Mouse (Mus musculus): ENCODE measurements around the gene Tbcel.

Tbcel gene

GRCm38 (mm10) chr9:42484667-42485066 is 22.9 kb downstream of the Tbcel start:
- no peak for DNase-seq (ENCODE audit: extremely low spot score)

DNA sequence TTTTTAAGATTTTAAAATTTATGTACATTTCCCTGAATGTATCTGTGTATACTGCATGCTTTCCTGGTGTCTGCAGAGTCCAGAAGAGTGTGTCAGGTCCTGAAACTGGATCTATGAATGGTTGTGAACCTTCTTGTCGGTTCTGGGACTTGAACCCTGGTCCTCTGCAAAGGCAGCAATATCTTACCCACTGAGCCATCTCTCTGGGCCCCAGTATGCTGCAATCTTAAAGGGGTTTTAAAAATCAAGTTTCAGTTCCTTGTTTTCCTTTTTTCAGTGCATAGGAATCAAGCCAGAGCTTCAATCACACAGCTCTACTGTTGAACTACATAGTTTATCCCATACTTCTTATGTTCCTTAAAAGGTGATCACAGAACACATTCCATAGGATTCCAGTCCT is 24.7 kb downstream of the Tbcel start:
- DNase-seq (ENCODE audit: extremely low spot score), result no peak

DNA sequence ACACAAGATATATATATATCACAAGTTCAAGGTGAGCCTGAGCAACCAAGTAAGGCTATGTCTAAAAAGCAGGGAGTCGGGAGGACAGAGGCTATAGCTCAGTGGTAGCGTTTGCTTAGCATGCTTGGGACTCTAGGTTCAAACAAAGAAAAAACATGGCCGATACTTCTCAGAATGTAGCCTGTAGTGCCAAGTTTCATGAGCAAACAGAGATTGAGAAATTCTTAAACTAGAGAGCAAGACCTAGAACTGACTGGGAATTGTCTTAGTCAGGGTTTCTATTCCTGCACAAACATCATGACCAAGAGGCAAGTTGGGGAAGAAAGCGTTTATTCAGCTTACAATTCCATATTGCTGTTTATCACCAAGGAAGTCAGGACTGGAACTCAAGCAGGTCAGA is 31.4 kb downstream of the Tbcel start:
- DNase-seq (ENCODE audit: extremely low spot score), result no peak

DNA sequence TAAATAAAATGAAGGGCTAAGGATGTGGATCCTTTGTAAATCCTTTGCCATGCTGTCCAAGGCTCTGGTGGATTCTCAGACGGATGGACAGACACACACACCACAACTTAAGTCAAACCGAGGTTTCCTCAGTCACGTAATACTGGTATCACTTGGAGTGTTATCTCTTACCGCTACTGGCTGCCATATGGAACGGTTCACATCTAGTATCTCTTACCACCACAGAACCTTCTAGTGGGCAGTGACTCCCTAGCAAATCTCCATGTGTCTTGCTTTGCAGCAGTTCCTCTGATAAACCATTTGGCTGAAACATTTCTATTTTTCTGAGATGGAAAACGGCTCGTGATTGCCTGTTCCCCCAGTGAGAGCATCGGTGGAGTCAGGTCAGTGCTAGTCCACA is 33.4 kb downstream of the Tbcel start:
- no peak for DNase-seq (ENCODE audit: extremely low spot score)

- peak; percentile 93 for DNase-seq (ENCODE audit: extremely low spot score)
Measured at GRCm38 (mm10) chr9:42471921-42472747, 35.5 kb downstream of the Tbcel start.

GRCm38 (mm10) chr9:42471214-42471613 is 36.4 kb downstream of the Tbcel start:
- DNase-seq (ENCODE audit: extremely low spot score), result peak; percentile 1

GRCm38 (mm10) chr9:42469323-42469722 is 38.3 kb downstream of the Tbcel start:
- DNase-seq (ENCODE audit: extremely low spot score), result no peak

GRCm38 (mm10) chr9:42468360-42468759 is 39.2 kb downstream of the Tbcel start:
- DNase-seq (ENCODE audit: extremely low spot score), result no peak

- no peak for DNase-seq (ENCODE audit: extremely low spot score)
Measured at GRCm38 (mm10) chr9:42467116-42467815, 40.3 kb downstream of the Tbcel start.

- no peak for DNase-seq (ENCODE audit: extremely low spot score)
Measured at GRCm38 (mm10) chr9:42465661-42466091, 41.9 kb downstream of the Tbcel start.

GRCm38 (mm10) chr9:42464181-42464580 is 43.4 kb downstream of the Tbcel start:
- no peak for DNase-seq (ENCODE audit: extremely low spot score)

- DNase-seq (ENCODE audit: extremely low spot score), result no peak
Measured at GRCm38 (mm10) chr9:42463220-42463989, 44.2 kb downstream of the Tbcel start.

DNA sequence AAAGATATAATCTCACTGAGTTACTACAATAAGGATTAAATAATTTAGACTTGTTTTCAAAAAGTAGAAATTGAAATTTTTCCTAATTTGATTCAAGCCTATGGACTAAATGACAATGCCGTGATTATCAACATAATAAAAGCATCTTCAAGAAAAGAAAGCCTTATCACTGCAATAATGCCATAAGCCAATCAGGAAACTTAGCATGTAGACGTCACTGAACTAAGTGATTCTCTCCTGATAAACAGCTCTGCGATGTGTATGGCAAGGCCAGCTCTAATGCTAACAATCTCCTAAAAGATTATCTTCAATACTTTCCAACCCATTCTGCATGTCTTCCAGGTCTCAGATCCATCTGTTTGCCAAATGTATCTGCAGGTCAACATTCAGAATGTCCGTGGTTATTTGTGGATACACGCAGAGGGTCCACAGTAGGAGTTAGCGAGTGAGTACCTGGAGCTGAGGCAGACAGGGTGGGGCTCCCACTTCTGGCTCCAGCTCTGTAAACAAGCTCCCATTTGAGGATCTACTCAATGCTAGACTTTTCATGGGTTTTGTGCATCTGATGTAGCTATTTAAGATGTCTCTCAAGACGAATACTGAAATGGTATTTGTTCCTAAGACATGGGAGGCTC is 44.9 kb downstream of the Tbcel start:
- DNase-seq (ENCODE audit: extremely low spot score), result no peak

DNA sequence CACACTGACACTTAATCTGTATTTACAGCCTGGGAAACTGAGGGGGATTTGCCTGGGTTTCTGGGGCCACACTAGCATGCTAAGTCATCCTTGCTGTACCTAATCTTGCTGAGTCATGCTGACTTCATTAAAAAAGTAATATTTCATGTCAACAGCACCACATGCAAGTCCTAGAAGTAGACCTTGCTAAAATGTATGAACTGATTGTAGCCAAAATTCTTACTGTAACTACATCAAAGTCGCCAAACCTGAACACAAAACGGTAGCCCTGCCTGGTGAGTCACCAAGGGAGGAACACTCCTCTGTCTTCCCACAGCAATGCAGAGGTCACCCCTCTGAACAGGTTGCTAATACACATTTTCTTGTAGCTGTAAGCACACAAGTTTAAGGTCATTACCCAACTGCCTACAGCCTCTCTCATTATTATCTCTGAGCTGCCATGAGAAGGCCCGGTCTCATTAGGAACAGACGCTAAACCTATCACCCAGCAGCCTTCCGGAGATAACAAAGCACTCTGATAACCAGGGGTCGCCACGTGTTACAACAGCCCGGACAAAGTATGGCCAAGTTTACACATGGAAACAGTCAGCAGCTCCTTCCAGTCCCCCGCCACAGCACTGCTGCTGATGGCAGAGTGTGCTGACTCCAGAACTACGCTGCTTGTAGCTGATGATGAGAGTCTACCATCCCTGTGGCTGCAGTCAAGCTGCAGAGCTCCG is 46.1 kb downstream of the Tbcel start:
- DNase-seq (ENCODE audit: extremely low spot score), result peak; percentile 10

DNA sequence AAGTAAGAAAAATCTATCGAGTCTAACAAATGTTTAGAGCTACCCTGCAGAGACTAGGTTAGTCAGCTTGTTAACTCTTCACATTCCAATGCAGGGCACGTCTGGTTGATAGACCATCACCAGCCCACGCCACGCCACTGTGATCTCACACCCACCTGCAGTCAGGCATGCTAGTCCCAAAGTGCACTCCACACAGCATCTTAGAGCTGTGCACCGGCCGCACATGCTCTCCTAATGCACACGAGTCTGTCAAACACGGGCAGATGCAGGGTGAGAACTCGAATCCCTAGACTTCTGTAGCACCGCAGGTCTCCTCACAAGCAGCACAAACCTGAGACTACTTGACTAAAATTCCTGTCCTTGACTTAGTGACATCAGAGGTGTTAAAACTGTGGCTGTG is 47.3 kb downstream of the Tbcel start:
- no peak for DNase-seq (ENCODE audit: extremely low spot score)

- no peak for DNase-seq (ENCODE audit: extremely low spot score)
Measured at GRCm38 (mm10) chr9:42459736-42460135, 47.9 kb downstream of the Tbcel start.

- DNase-seq (ENCODE audit: extremely low spot score), result no peak
Measured at GRCm38 (mm10) chr9:42458741-42459515, 48.7 kb downstream of the Tbcel start.

DNA sequence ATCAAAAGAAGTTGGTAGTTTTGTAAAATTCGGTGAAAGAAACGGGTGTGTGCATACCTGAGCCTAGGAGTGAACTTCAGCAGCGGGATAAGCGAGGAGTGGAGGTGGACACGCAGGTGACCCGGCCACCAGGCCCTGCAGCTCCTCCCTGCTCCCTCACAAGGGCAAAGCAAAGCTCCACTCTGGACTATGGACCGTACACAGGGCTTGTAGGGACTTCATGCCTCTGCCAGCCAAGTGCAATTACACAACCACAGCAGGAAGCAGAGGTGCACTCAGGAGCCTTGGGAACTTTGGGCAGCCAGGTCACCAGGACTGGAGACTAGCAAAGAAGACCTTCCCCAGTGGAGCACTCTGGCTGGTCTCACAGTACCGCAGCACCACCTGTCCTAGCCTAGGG is 50.1 kb downstream of the Tbcel start:
- DNase-seq (ENCODE audit: extremely low spot score), result no peak

DNA sequence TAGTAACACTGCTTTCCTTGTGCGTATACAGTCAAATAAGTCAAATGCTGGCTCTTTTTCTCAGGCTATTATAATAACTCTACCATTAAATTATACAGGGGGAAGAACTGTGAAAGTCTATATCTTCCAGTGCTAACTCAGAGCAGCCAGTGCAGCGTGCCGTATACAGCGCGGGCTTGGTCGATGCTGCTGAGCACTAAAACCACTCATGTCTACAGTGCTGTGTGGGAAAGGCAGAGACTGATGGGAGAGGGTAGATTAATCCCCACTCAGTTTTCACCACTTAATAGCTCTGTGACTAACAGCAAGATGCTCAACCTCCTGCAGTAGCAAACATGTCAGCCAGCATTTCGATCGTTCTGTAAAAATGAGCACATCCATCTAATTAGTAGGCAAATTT is 53.2 kb downstream of the Tbcel start:
- DNase-seq (ENCODE audit: extremely low spot score), result no peak

GRCm38 (mm10) chr9:42449043-42449442 is 58.6 kb downstream of the Tbcel start:
- DNase-seq (ENCODE audit: extremely low spot score), result no peak

- DNase-seq (ENCODE audit: extremely low spot score), result no peak
Measured at GRCm38 (mm10) chr9:42442100-42442499, 65.5 kb downstream of the Tbcel start.
